Mouse (Mus musculus) liver, embryonic 11.5 days (tissue): ENCODE data around the gene Il2rb. TPM values are rescaled to one million over a fixed set of nuclear protein-coding genes. Genes with fewer than 3 reads are reported as not detected.

Experiments
- ATAC-seq: fragments of 200-750 bp; cut with Nextera tagmentation; replicated peaks from 2 replicates; pipeline ENCODE4 v1.8.0; 2017; ENCODE audit warnings: moderate number of reproducible peaks, mild to moderate bottlenecking, moderate TSS enrichment, moderate library complexity; ENCODE audit not compliant: low FRiP score
- DNase-seq: peaks from one replicate; pipeline ENCODE4 v3.0.0-alpha.2; 2017; ENCODE audit warnings: low spot score
- H3K27ac ChIP-seq: fragments of 300-500 bp; sonication (generic); 2 replicates; pipeline ENCODE4 v1.5.1; 2014; ENCODE audit warnings: mild to moderate bottlenecking, low read depth, low read length, control low read depth
- H3K27me3 ChIP-seq: fragments of 300-500 bp; sonication (generic); replicated peaks from 2 replicates; pipeline ENCODE4 v1.6.1; 2014; ENCODE audit warnings: low read length, mixed read lengths; ENCODE audit not compliant: control insufficient read depth, insufficient read depth
- H3K36me3 ChIP-seq: fragments of 300-500 bp; sonication (generic); 2 replicates; pipeline ENCODE4 v1.6.1; 2014; ENCODE audit warnings: mild to moderate bottlenecking, low read length, moderate library complexity, mixed read lengths; ENCODE audit not compliant: control insufficient read depth, insufficient read depth
- H3K4me1 ChIP-seq: fragments of 300-500 bp; sonication (generic); replicated peaks from 2 replicates; pipeline ENCODE4 v1.6.1; 2014; ENCODE audit warnings: low read length, mixed read lengths; ENCODE audit not compliant: control insufficient read depth, insufficient read depth
- H3K4me2 ChIP-seq: fragments of 300-500 bp; sonication (generic); 2 replicates; pipeline ENCODE4 v1.6.1; 2014; ENCODE audit warnings: mild to moderate bottlenecking, control low read depth, moderate library complexity
- H3K4me3 ChIP-seq: fragments of 300-500 bp; sonication (generic); 2 replicates; pipeline ENCODE4 v1.5.1; 2014; ENCODE audit warnings: low read depth, low read length, control low read depth
- H3K9ac ChIP-seq: fragments of 300-500 bp; sonication (generic); 2 replicates; pipeline ENCODE4 v1.6.1; 2014; ENCODE audit warnings: low read depth, low read length, control low read depth
- H3K9me3 ChIP-seq: fragments of 300-500 bp; sonication (generic); 2 replicates; pipeline ENCODE4 v1.6.1; 2016; ENCODE audit warnings: low read length, inconsistent platforms, mixed read lengths; ENCODE audit not compliant: control insufficient read depth
- WGBS: fragments of 180-500 bp; shearing (Covaris S2); extraction: QIAGEN DNeasy Blood & Tissue Kit; methylation state at CpG from one replicate; pipeline ENCODE4 v1.1.7; 2014; 5-methylcytosine and 5-hydroxymethylcytosine counted together
- polyA plus RNA-seq: library from polyadenylated mRNA; unstranded; fragments of >200 nt; fragmentation: Nextera tagmentation; extraction: Ambion mirVana; gene quantifications from 2 replicates; pipeline ENCODE4 v1.2.1, GENCODE M21; 2014

The Il2rb gene
- polyA plus RNA-seq, 1 experiment from 2014 or later, result 0.07 TPM

- DNase-seq, result peak; percentile 73
- WGBS, result 27% methylated on average over 7 of the region's 7 CpGs
- Histone ChIP-seq H3K27me3 (no peaks in the 10 kb centered on the region), H3K36me3 (no peaks in the 10 kb centered on the region), H3K4me3 (no peak overlapping the region), H3K4me1 (peaks cover 7% of the 10 kb centered on the region; the same call in 1 of the 2 replicates), H3K9ac (no peak overlapping the region), H3K9me3 (no peaks in the 10 kb centered on the region), H3K27ac (no peak overlapping the region), H3K4me2 (no peak overlapping the region)
- ATAC-seq, result no peak
These were observed 19.5 kb upstream of the Il2rb start for GRCm38 (mm10) chr15:78514393-78515146.

- no peak overlapping the region for H3K9ac ChIP-seq
- H3K4me3 ChIP-seq, result no peak overlapping the region
- no peaks in the 10 kb centered on the region for H3K27me3 ChIP-seq
- no peaks in the 10 kb centered on the region for H3K9me3 ChIP-seq
- ATAC-seq (no peak), DNase-seq (no peak)
- WGBS, result 78% methylated on average over 14 of the region's 14 CpGs
- H3K4me2 ChIP-seq, result no peak overlapping the region
- H3K36me3 ChIP-seq, result no peaks in the 10 kb centered on the region
- peaks cover 7% of the 10 kb centered on the region; the same call in 1 of the 2 replicates for H3K4me1 ChIP-seq
- no peak overlapping the region; the same call in 1 of the 2 replicates for H3K27ac ChIP-seq
These were observed 17.9 kb upstream of the Il2rb start for GRCm38 (mm10) chr15:78513019-78513418.

GRCm38 (mm10) chr15:78511951-78512350 lies 16.9 kb upstream of the Il2rb start:
- no peak for ATAC-seq

GRCm38 (mm10) chr15:78510736-78511135 lies 15.7 kb upstream of the Il2rb start:
- ATAC-seq, result no peak
- H3K4me3 ChIP-seq, result no peak overlapping the region

More at GRCm38 (mm10) chr15:78511951-78512350, 16.9 kb upstream of the Il2rb start:
- Histone ChIP-seq H3K9me3 (no peaks in the 10 kb centered on the region), H3K4me2 (no peak overlapping the region), H3K4me3 (no peak overlapping the region), H3K9ac (no peak overlapping the region), H3K36me3 (no peaks in the 10 kb centered on the region), H3K27me3 (no peaks in the 10 kb centered on the region), H3K27ac (no peak overlapping the region), H3K4me1 (peaks cover 7% of the 10 kb centered on the region; the same call in 1 of the 2 replicates)
- 55% methylated on average over 7 of the region's 7 CpGs for WGBS
- DNase-seq, result no peak

GRCm38 (mm10) chr15:78510121-78510576 lies 15.1 kb upstream of the Il2rb start:
- DNase-seq (no peak), ATAC-seq (no peak)
- Histone ChIP-seq H3K4me2 (peak overlapping the region; percentile 14; the same call in 1 of the 2 replicates), H3K4me1 (peaks cover 7% of the 10 kb centered on the region; the same call in 1 of the 2 replicates), H3K27me3 (no peaks in the 10 kb centered on the region), H3K9ac (no peak overlapping the region), H3K9me3 (no peaks in the 10 kb centered on the region), H3K4me3 (no peak overlapping the region), H3K27ac (no peak overlapping the region), H3K36me3 (no peaks in the 10 kb centered on the region)
- 68% methylated on average over 8 of the region's 8 CpGs for WGBS

More at GRCm38 (mm10) chr15:78510736-78511135, 15.7 kb upstream of the Il2rb start:
- 83% methylated on average over 6 of the region's 6 CpGs for whole genome bisulfite sequencing
- no peak overlapping the region for H3K9ac ChIP-seq
- DNase-seq, result no peak
- no peak overlapping the region for H3K4me2 ChIP-seq
- peaks cover 7% of the 10 kb centered on the region; the same call in 1 of the 2 replicates for H3K4me1 ChIP-seq
- H3K36me3 ChIP-seq, result no peaks in the 10 kb centered on the region
- H3K27me3 ChIP-seq, result no peaks in the 10 kb centered on the region
- H3K9me3 ChIP-seq, result no peaks in the 10 kb centered on the region
- no peak overlapping the region for H3K27ac ChIP-seq

- 46% methylated on average over 12 of the region's 12 CpGs for WGBS
- Histone ChIP-seq H3K9ac (no peak overlapping the region), H3K4me1 (peaks cover 7% of the 10 kb centered on the region; the same call in 1 of the 2 replicates), H3K36me3 (no peaks in the 10 kb centered on the region), H3K27me3 (no peaks in the 10 kb centered on the region), H3K4me3 (no peak overlapping the region), H3K4me2 (peak overlapping the region; percentile 14; the same call in 1 of the 2 replicates), H3K9me3 (no peaks in the 10 kb centered on the region; the same call in 1 of the 2 replicates), H3K27ac (no peak overlapping the region)
- ATAC-seq, result no peak
- no peak for DNase-seq
These were observed 14.3 kb upstream of the Il2rb start for GRCm38 (mm10) chr15:78509297-78509899.

GRCm38 (mm10) chr15:78508443-78508842 lies 13.4 kb upstream of the Il2rb start:
- H3K4me1 ChIP-seq, result peaks cover 7% of the 10 kb centered on the region; the same call in 1 of the 2 replicates
- no peaks in the 10 kb centered on the region for H3K36me3 ChIP-seq
- no peak for DNase-seq
- H3K27ac ChIP-seq, result no peak overlapping the region
- no peak overlapping the region for H3K9ac ChIP-seq
- H3K4me3 ChIP-seq, result no peak overlapping the region
- H3K9me3 ChIP-seq, result no peaks in the 10 kb centered on the region; the same call in 1 of the 2 replicates
- H3K27me3 ChIP-seq, result no peaks in the 10 kb centered on the region
- 74% methylated on average over 7 of the region's 7 CpGs for WGBS
- H3K4me2 ChIP-seq, result no peak overlapping the region
- no peak for ATAC-seq

GRCm38 (mm10) chr15:78505541-78505940 lies 10.5 kb upstream of the Il2rb start:
- Histone ChIP-seq H3K4me3 (no peak overlapping the region), H3K27ac (no peak overlapping the region), H3K9ac (no peak overlapping the region), H3K36me3 (no peaks in the 10 kb centered on the region), H3K4me2 (no peak overlapping the region), H3K9me3 (no peaks in the 10 kb centered on the region; the same call in 1 of the 2 replicates), H3K4me1 (peaks cover 7% of the 10 kb centered on the region; the same call in 1 of the 2 replicates), H3K27me3 (no peaks in the 10 kb centered on the region)
- no peak for ATAC-seq
- 75% methylated on average over 3 of the region's 3 CpGs for WGBS
- DNase-seq, result no peak
